Mouse (Mus musculus): ENCODE data around the gene Eya3. TPM values are rescaled to one million over a fixed set of nuclear protein-coding genes. Genes with fewer than 3 reads are reported as not detected.
"Not testable (repeated sequence)": the region's sequence is repeated elsewhere in the genome, so short reads cannot be mapped to it uniquely, and the experiment has no call there.

Gene Eya3
- polyA plus RNA-seq, 1 experiment, result 22.5 TPM

- Histone ChIP-seq H3K4me1 (ENCODE audit: control insufficient read depth, insufficient read depth, low read length) (peaks cover 8% of the 10 kb centered on the region), H3K4me3 (replicated peaks; ENCODE audit: control insufficient read depth, low read depth, low read length) (no peak overlapping the region), H3K27ac (ENCODE audit: control insufficient read depth, insufficient read depth, low read depth, low read length, poor library complexity) (no peak overlapping the region)
- WGBS, result 81% methylated on average over 25 of the region's 25 CpGs
- TF ChIP-seq POLR2A (IDR thresholded peaks at IDR 0.05; ENCODE audit: borderline replicate concordance, control insufficient read depth, low read depth, low read length) (no peak), CTCF (IDR thresholded peaks at IDR 0.05; ENCODE audit: control insufficient read depth, insufficient read depth, low read length) (no peak)
Measured at GRCm38 (mm10) chr4:132733071-132733770, 94.4 kb downstream of the Eya3 start.

- Histone ChIP-seq H3K4me1 (ENCODE audit: control insufficient read depth, insufficient read depth, low read length) (peaks cover 6% of the 10 kb centered on the region), H3K27ac (ENCODE audit: control insufficient read depth, insufficient read depth, low read depth, low read length, poor library complexity) (no peak overlapping the region), H3K4me3 (replicated peaks; ENCODE audit: control insufficient read depth, low read depth, low read length) (no peak overlapping the region)
- 79% methylated on average over 2 of the region's 2 CpGs for WGBS
- TF ChIP-seq CTCF (IDR thresholded peaks at IDR 0.05; ENCODE audit: control insufficient read depth, insufficient read depth, low read length) (no peak), POLR2A (IDR thresholded peaks at IDR 0.05; ENCODE audit: borderline replicate concordance, control insufficient read depth, low read depth, low read length) (no peak)
Measured at GRCm38 (mm10) chr4:132734766-132735165, 96.0 kb downstream of the Eya3 start.

GRCm38 (mm10) chr4:132735389-132735788 is 96.6 kb downstream of the Eya3 start:
- TF ChIP-seq CTCF (IDR thresholded peaks at IDR 0.05; ENCODE audit: control insufficient read depth, insufficient read depth, low read length), result no peak
- no peak for TF ChIP-seq POLR2A (IDR thresholded peaks at IDR 0.05; ENCODE audit: borderline replicate concordance, control insufficient read depth, low read depth, low read length)
- 57% methylated on average over 2 of the region's 2 CpGs for WGBS
- Histone ChIP-seq H3K27ac (ENCODE audit: control insufficient read depth, insufficient read depth, low read depth, low read length, poor library complexity) (no peak overlapping the region), H3K4me1 (ENCODE audit: control insufficient read depth, insufficient read depth, low read length) (peaks cover 6% of the 10 kb centered on the region), H3K4me3 (replicated peaks; ENCODE audit: control insufficient read depth, low read depth, low read length) (no peak overlapping the region)

GRCm38 (mm10) chr4:132735894-132736293 is 97.1 kb downstream of the Eya3 start:
- 72% methylated on average over 3 of the region's 3 CpGs for WGBS
- no peak overlapping the region for H3K4me3 ChIP-seq (replicated peaks; ENCODE audit: control insufficient read depth, low read depth, low read length)
- peaks cover 6% of the 10 kb centered on the region for H3K4me1 ChIP-seq (ENCODE audit: control insufficient read depth, insufficient read depth, low read length)
- TF ChIP-seq CTCF (IDR thresholded peaks at IDR 0.05; ENCODE audit: control insufficient read depth, insufficient read depth, low read length) (peak; percentile 11; the same call in 1 of the 2 replicates), POLR2A (IDR thresholded peaks at IDR 0.05; ENCODE audit: borderline replicate concordance, control insufficient read depth, low read depth, low read length) (no peak)
- no peak overlapping the region for H3K27ac ChIP-seq (ENCODE audit: control insufficient read depth, insufficient read depth, low read depth, low read length, poor library complexity)

GRCm38 (mm10) chr4:132737154-132737553 is 98.4 kb downstream of the Eya3 start:
- H3K27ac ChIP-seq (ENCODE audit: control insufficient read depth, insufficient read depth, low read depth, low read length, poor library complexity); H3K4me3 ChIP-seq (replicated peaks; ENCODE audit: control insufficient read depth, low read depth, low read length); H3K4me1 ChIP-seq (ENCODE audit: control insufficient read depth, insufficient read depth, low read length): not testable (repeated sequence)
- 76% methylated on average over 9 of the region's 9 CpGs for WGBS

GRCm38 (mm10) chr4:132741491-132741890 is 102.7 kb downstream of the Eya3 start:
- Histone ChIP-seq H3K4me3 (replicated peaks; ENCODE audit: control insufficient read depth, low read depth, low read length) (no peak overlapping the region), H3K4me1 (ENCODE audit: control insufficient read depth, insufficient read depth, low read length) (no peaks in the 10 kb centered on the region)
- WGBS, result 83% methylated on average over 7 of the region's 7 CpGs

GRCm38 (mm10) chr4:132743992-132744911 is 105.5 kb downstream of the Eya3 start:
- WGBS, result 75% methylated on average over 11 of the region's 11 CpGs
- no peak overlapping the region for H3K4me3 ChIP-seq (replicated peaks; ENCODE audit: control insufficient read depth, low read depth, low read length)
- no peak overlapping the region for H3K27ac ChIP-seq (ENCODE audit: control insufficient read depth, insufficient read depth, low read depth, low read length, poor library complexity)
- TF ChIP-seq POLR2A (IDR thresholded peaks at IDR 0.05; ENCODE audit: borderline replicate concordance, control insufficient read depth, low read depth, low read length), result no peak
- no peak for TF ChIP-seq CTCF (IDR thresholded peaks at IDR 0.05; ENCODE audit: control insufficient read depth, insufficient read depth, low read length)
- peaks cover 5% of the 10 kb centered on the region; the same call in 1 of the 2 replicates for H3K4me1 ChIP-seq (ENCODE audit: control insufficient read depth, insufficient read depth, low read length)

More at GRCm38 (mm10) chr4:132741491-132741890, 102.7 kb downstream of the Eya3 start:
- no peak overlapping the region for H3K27ac ChIP-seq (ENCODE audit: control insufficient read depth, insufficient read depth, low read depth, low read length, poor library complexity)
- TF ChIP-seq POLR2A (IDR thresholded peaks at IDR 0.05; ENCODE audit: borderline replicate concordance, control insufficient read depth, low read depth, low read length), result no peak
- no peak for TF ChIP-seq CTCF (IDR thresholded peaks at IDR 0.05; ENCODE audit: control insufficient read depth, insufficient read depth, low read length)

GRCm38 (mm10) chr4:132746911-132747517 is 108.2 kb downstream of the Eya3 start:
- 53% methylated on average over 9 of the region's 9 CpGs for WGBS
- Histone ChIP-seq H3K4me3 (replicated peaks; ENCODE audit: control insufficient read depth, low read depth, low read length) (no peak overlapping the region), H3K27ac (ENCODE audit: control insufficient read depth, insufficient read depth, low read depth, low read length, poor library complexity) (peak overlapping the region; percentile 38; the same call in 1 of the 2 replicates), H3K4me1 (ENCODE audit: control insufficient read depth, insufficient read depth, low read length) (peaks cover 5% of the 10 kb centered on the region; the same call in 1 of the 2 replicates)
- no peak for TF ChIP-seq CTCF (IDR thresholded peaks at IDR 0.05; ENCODE audit: control insufficient read depth, insufficient read depth, low read length)
- no peak for TF ChIP-seq POLR2A (IDR thresholded peaks at IDR 0.05; ENCODE audit: borderline replicate concordance, control insufficient read depth, low read depth, low read length)
